Mouse (Mus musculus): Measurements from ENCODE around the gene Mgat4a. TPM values are rescaled to one million over a fixed set of nuclear protein-coding genes. Genes with fewer than 3 reads are reported as not detected.

The Mgat4a gene
- polyA plus RNA-seq, 2 experiments from 2014 or later: 7.8 to 10.5 TPM

Other genes with a start within 250 kb of the Mgat4a start
- gene Inpp4a, start 241.2 kb downstream of the Mgat4a start, polyA plus RNA-seq (2017; shearing (Covaris generic)): 10 to 100 TPM; 58.0 to 60.7 TPM
- gene Coa5, start 110.9 kb downstream of the Mgat4a start, polyA plus RNA-seq (2017; shearing (Covaris generic)): 10 to 100 TPM; 64.8 to 68.5 TPM
- gene Unc50, start 110.9 kb downstream of the Mgat4a start, polyA plus RNA-seq (2017; shearing (Covaris generic)): 10 to 100 TPM; 50.7 to 63.2 TPM
- gene 2010300C02Rik, start 179.1 kb upstream of the Mgat4a start, polyA plus RNA-seq (2017; shearing (Covaris generic)): under 1 TPM; 0.55 to 0.78 TPM

Data from activated CD4-positive, CD25-positive, alpha-beta regulatory T cell, adult 4 months (primary cell).